Mouse (Mus musculus) macrophage (primary cell): ENCODE results near the gene Tmem82. TPM values are rescaled to one million over a fixed set of nuclear protein-coding genes. Genes with fewer than 3 reads are reported as not detected.
"Not testable (repeated sequence)": the region's sequence is repeated elsewhere in the genome, so short reads cannot be mapped to it uniquely, and the experiment has no call there.

Experiments
- H3K27ac ChIP-seq: fragments of 350-480 bp; formaldehyde crosslinking; 2 replicates; pipeline ENCODE4 v1.9.0; 2021
- H3K36me3 ChIP-seq: fragments of 350-480 bp; formaldehyde crosslinking; 2 replicates; pipeline ENCODE4 v1.9.0; 2021; ENCODE audit errors: inconsistent target
- H3K4me3 ChIP-seq: fragments of 350-480 bp; formaldehyde crosslinking; 2 replicates; pipeline ENCODE4 v1.9.0; 2021; ENCODE audit errors: inconsistent target
- H3K79me2 ChIP-seq: fragments of 350-480 bp; formaldehyde crosslinking; 2 replicates; pipeline ENCODE4 v1.9.0; 2021; ENCODE audit errors: inconsistent target
- WGBS: methylation state at CpG from one replicate; pipeline ENCODE4 v1.1.7; 2026; ENCODE audit warnings: inconsistent platforms; ENCODE audit not compliant: missing documents; 5-methylcytosine and 5-hydroxymethylcytosine counted together
- polyA plus RNA-seq: library from polyadenylated mRNA; stranded (reverse); fragments of 250-400 nt; gene quantifications from 3 replicates; pipeline ENCODE4 v1.2.4, GENCODE M21; 2018; ENCODE audit warnings: inconsistent platforms

The Tmem82 gene
- polyA plus RNA-seq, 1 experiment from 2014 or later = 2.7 TPM

DNA sequence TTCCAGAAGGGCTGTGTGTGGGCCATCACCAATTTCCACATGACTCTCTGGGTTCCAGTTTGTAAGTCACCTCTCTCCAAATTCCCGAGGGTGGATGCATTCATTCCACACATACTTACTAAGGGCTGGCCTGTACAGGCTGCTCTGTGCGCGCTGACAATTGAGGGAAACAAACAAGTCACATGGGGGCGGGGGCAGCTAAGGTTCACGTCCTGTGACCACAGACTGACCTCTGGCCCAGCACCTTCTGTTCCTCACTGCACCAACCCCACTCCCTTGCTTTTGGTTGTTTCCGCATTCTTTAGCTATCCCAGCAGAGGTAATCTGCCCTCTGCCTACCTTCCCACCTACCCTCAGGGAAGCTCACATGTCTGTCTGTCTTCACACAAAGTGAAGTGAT, 48.4 kb downstream of the Tmem82 start:
- Histone ChIP-seq H3K4me3 (no peak overlapping the region), H3K79me2 (no peaks in the 10 kb centered on the region), H3K27ac (no peak overlapping the region), H3K36me3 (no peaks in the 10 kb centered on the region)
- WGBS = 100% methylated on average over 2 of the region's 6 CpGs

- Histone ChIP-seq H3K4me3 (no peak overlapping the region), H3K27ac (no peak overlapping the region), H3K79me2 (no peaks in the 10 kb centered on the region), H3K36me3 (no peaks in the 10 kb centered on the region)
- WGBS = 90% methylated on average over 4 of the region's 5 CpGs
These were observed 49.5 kb downstream of the Tmem82 start for GRCm38 (mm10) chr4:141568966-141569365.

DNA sequence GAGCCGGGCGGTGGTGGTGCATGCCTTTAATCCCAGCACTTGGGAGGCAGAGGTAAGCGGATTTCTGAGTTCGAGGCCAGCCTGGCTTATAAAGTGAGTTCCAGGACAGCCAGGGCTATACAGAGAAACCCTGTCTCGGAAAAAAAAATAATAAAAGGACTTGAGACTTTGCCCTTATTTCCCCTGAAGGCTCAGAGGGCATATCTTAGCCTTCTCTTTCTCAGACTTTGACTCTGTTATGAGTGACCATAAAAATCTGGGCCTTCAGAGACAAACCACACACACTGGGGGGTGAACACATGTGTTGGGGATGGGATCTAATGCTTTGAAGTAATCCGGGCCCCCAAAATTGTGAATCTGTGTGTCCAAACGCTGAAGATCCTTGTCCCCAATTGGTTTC, 51.3 kb downstream of the Tmem82 start:
- H3K36me3 ChIP-seq, H3K79me2 ChIP-seq, H3K4me3 ChIP-seq, H3K27ac ChIP-seq: not testable (repeated sequence)
- 96% methylated on average over 7 of the region's 7 CpGs for WGBS

DNA sequence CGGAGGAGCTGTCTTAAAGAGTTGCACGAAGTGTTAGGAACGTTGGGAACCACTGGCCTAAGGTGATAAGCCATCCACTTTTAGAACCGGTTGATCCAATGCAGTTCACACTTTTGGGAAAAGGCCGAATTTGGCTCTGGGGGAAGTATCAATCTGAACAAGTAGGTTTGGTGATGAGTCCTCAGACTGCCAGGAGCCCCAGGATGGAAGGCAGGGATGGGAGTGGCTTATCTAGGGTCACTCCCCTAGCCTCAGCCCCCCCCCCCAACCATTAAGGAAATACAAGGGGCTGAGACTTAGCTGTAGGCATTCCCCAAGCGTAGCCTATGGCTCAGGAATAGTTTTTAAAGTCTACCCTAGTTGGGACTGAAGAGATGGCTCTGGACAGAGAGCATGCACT, 52.2 kb downstream of the Tmem82 start:
- no peak overlapping the region for H3K27ac ChIP-seq
- no peaks in the 10 kb centered on the region for H3K36me3 ChIP-seq
- H3K79me2 ChIP-seq = no peaks in the 10 kb centered on the region
- no peak overlapping the region for H3K4me3 ChIP-seq
- WGBS = 94% methylated on average over 6 of the region's 6 CpGs

DNA sequence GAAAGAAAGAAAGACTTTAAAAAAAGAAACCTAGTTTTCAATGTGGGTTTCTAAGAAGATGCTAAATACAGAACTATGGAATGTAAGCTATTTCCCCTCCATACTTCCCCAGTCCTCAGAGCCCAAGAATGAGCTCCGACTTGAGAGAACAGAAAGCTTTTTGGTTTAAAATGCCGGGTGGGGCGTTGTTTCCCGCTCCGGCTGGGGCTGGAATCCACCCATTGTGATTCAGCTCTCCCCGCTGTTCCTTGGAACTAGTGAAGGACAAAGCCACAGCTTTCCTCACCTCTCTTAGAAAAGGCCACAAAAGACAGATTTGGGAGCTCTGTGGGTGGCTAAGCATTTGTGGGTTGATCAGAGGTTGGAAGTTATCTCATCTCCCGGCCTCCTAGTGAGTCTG, 53.1 kb downstream of the Tmem82 start:
- Histone ChIP-seq H3K27ac (no peak overlapping the region), H3K79me2 (no peaks in the 10 kb centered on the region), H3K4me3 (no peak overlapping the region), H3K36me3 (no peaks in the 10 kb centered on the region)
- WGBS = 80% methylated on average over 7 of the region's 7 CpGs

DNA sequence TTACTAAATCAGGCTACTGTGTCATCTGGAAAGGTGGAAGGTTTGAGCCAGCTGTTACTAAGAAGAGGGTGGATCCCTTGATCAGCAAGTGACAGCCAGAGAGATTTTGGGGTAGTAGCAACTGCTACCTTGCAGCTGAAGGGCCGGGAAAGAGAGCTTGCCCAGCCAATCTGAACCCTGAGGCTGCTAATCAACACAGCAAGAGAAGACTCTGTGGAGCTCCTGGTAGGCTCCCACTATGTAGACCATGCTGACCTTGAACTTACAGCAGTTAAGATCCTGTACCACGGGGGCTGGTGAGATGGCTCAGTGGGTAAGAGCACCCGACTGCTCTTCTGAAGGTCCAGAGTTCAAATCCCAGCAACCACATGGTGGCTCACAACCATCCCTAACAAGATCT, 53.8 kb downstream of the Tmem82 start:
- Histone ChIP-seq H3K36me3 (no peaks in the 10 kb centered on the region), H3K79me2 (no peaks in the 10 kb centered on the region), H3K27ac (no peak overlapping the region), H3K4me3 (no peak overlapping the region)
- WGBS = 85% methylated on average over 3 of the region's 3 CpGs

DNA sequence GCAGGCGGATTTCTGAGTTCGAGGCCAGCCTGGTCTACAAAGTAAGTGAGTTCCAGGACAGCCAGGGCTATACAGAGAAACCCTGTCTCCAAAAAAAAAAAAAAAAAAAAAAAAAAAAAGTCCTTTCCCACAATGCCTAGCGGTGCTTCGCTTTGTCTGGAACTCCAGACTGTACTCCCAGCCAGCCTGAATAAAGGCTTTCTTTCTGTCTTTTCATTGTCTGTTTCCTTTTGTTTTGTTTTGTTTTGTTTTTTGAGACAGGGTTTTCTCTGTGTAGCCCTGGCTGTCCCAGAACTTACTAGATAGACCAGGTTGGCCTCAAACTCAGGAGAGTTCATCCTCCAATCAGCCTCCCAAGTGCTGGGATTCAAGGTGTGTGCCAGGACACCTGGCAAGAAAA, 54.2 kb downstream of the Tmem82 start:
- H3K79me2 ChIP-seq = no peaks in the 10 kb centered on the region
- H3K4me3 ChIP-seq = no peak overlapping the region
- H3K36me3 ChIP-seq = no peaks in the 10 kb centered on the region
- 100% methylated on average over 2 of the region's 4 CpGs for WGBS
- no peak overlapping the region for H3K27ac ChIP-seq

Other genes with a start within 250 kb of the Tmem82 start
- not detected in 3 replicates for gene Clcnka, start 219.9 kb downstream of the Tmem82 start, polyA plus RNA-seq
- gene Clcnkb, start 202.6 kb downstream of the Tmem82 start, polyA plus RNA-seq = not detected in 3 replicates
- not detected in 3 replicates for gene Hspb7, start 197.9 kb downstream of the Tmem82 start, polyA plus RNA-seq
- gene Srarp, start 182.5 kb downstream of the Tmem82 start, polyA plus RNA-seq = not detected in 3 replicates
- 10.7 to 11.7 TPM (median 11.6 TPM) in 3 replicates for gene Zbtb17, start 174.0 kb downstream of the Tmem82 start, polyA plus RNA-seq
- 18.2 to 31.4 TPM (median 19.2 TPM) in 3 replicates for gene Spen, start 80.0 kb downstream of the Tmem82 start, polyA plus RNA-seq
- gene Fblim1, start 12.5 kb downstream of the Tmem82 start, polyA plus RNA-seq = 107 to 177 TPM (median 134 TPM) in 3 replicates
- gene Slc25a34, start 5.2 kb upstream of the Tmem82 start, polyA plus RNA-seq = 0.09 to 0.17 TPM in 2 of 3 replicates, not detected in the other
- gene Plekhm2, start 46.3 kb upstream of the Tmem82 start, polyA plus RNA-seq = 44.8 to 76.0 TPM (median 74.2 TPM) in 3 replicates
- gene Rsc1a1, start 67.0 kb upstream of the Tmem82 start, polyA plus RNA-seq = 4.2 to 8.9 TPM in 2 of 3 replicates, not detected in the other
- gene Ddi2, start 104.8 kb upstream of the Tmem82 start, polyA plus RNA-seq = 32.2 to 37.7 TPM (median 33.4 TPM) in 3 replicates
- not detected in 3 replicates for gene Agmat, start 128.0 kb upstream of the Tmem82 start, polyA plus RNA-seq
- 10.2 to 13.9 TPM (median 12.2 TPM) in 3 replicates for gene Dnajc16, start 172.3 kb upstream of the Tmem82 start, polyA plus RNA-seq
- gene Casp9, start 175.0 kb upstream of the Tmem82 start, polyA plus RNA-seq = 16.4 to 31.0 TPM (median 27.3 TPM) in 3 replicates
- gene Cela2a, start 207.5 kb upstream of the Tmem82 start, polyA plus RNA-seq = not detected in 3 replicates
- not detected in 3 replicates for gene Ctrc, start 227.7 kb upstream of the Tmem82 start, polyA plus RNA-seq